Comparison of ENCODE assay signal across 17 mouse cellular contexts in genomic region chr15:102473246-102473645, GRCm38 (mm10). TPM values are rescaled to one million over a fixed set of nuclear protein-coding genes. Genes with fewer than 3 reads are reported as not detected.
DNase-seq lines count a peak whose midpoint lies in the region; ATAC-seq and TF ChIP-seq lines count a peak whose summit lies in the region.
"Had no signal": no experiment of that assay in that cellular context is flagged by ENCODE, and none has a peak within 500 bp of the region (broad histone marks: within the 10 kb centered on the region; RNA-seq: fewer than 3 reads in every experiment).

No protein-coding gene starts in this region.

- TF ChIP-seq CTCF in testis, adult 2 months (IDR thresholded peaks at IDR 0.05; ENCODE audit: control insufficient read depth, insufficient read depth, insufficient replicate concordance, low read depth, low read length) = no peak

- peaks cover 5% of the 10 kb centered on the region for H3K9me3 ChIP-seq in forebrain, embryonic 10.5 days
- H3K9me3 ChIP-seq in forebrain, embryonic 15.5 days = no peaks in the 10 kb centered on the region
- H3K9me3 ChIP-seq in hindbrain, embryonic 12.5 days (replicated peaks) = no peaks in the 10 kb centered on the region
- H3K9me3 ChIP-seq in hindbrain, embryonic 16.5 days (ENCODE audit: control insufficient read depth, low read length) = no peaks in the 10 kb centered on the region
- H3K9me3 ChIP-seq: liver, embryonic 15.5 days had no signal

- H3K4me1 ChIP-seq in forebrain, embryonic 10.5 days = peaks cover 25% of the 10 kb centered on the region
- H3K4me1 ChIP-seq in forebrain, embryonic 15.5 days = peaks cover 22% of the 10 kb centered on the region
- H3K4me1 ChIP-seq in hindbrain, embryonic 12.5 days = peaks cover 7% of the 10 kb centered on the region
- H3K4me1 ChIP-seq in hindbrain, embryonic 16.5 days (ENCODE audit: control insufficient read depth, insufficient read depth, low read depth, low read length) = peaks cover 13% of the 10 kb centered on the region
- no peaks in the 10 kb centered on the region for H3K4me1 ChIP-seq in testis, adult 2 months (ENCODE audit: control insufficient read depth, insufficient read depth, low read length)

- H3K9ac ChIP-seq in forebrain, embryonic 15.5 days (replicated peaks) = no peak overlapping the region
- no peak overlapping the region for H3K9ac ChIP-seq in hindbrain, embryonic 12.5 days
- no peak overlapping the region for H3K9ac ChIP-seq in hindbrain, embryonic 16.5 days (ENCODE audit: low read depth, low read length)
- H3K9ac ChIP-seq: liver, embryonic 15.5 days had no signal

- no peak overlapping the region for H3K4me2 ChIP-seq in forebrain, embryonic 15.5 days (replicated peaks)
- 0 out of 2 replicates have a peak overlapping the region, but pooled peaks have one; percentile 14 for H3K4me2 ChIP-seq in hindbrain, embryonic 12.5 days (replicated peaks)
- H3K4me2 ChIP-seq in hindbrain, embryonic 16.5 days (ENCODE audit: low read length) = no peak overlapping the region

- peak overlapping the region; percentile 15; the same call in 1 of the 2 replicates for H3K4me3 ChIP-seq in forebrain, embryonic 10.5 days
- no peak overlapping the region for H3K4me3 ChIP-seq in forebrain, embryonic 15.5 days
- no peak overlapping the region for H3K4me3 ChIP-seq in hindbrain, embryonic 12.5 days
- H3K4me3 ChIP-seq in hindbrain, embryonic 16.5 days (ENCODE audit: low read length) = no peak overlapping the region
- peak overlapping the region; percentile 6; the same call in 1 of the 2 replicates for H3K4me3 ChIP-seq in testis, adult 2 months (ENCODE audit: control insufficient read depth, low read depth, low read length)
- H3K4me3 ChIP-seq: liver, embryonic 15.5 days had no signal

- 82% methylated on average over 2 of the region's 2 CpGs for WGBS in forebrain, embryonic 10.5 days
- WGBS in forebrain, embryonic 15.5 days = 66% methylated on average over 2 of the region's 2 CpGs
- 74% methylated on average over 2 of the region's 2 CpGs for WGBS in hindbrain, embryonic 12.5 days
- WGBS in hindbrain, embryonic 16.5 days = 70% methylated on average over 2 of the region's 2 CpGs

- ATAC-seq in forebrain, embryonic 15.5 days (replicated peaks) = no peak
- no peak for ATAC-seq in hindbrain, embryonic 12.5 days (ENCODE audit: low FRiP score)
- ATAC-seq in hindbrain, embryonic 16.5 days = no peak
- ATAC-seq: Patski had no signal

- TF ChIP-seq POLR2A in testis, adult 2 months (IDR thresholded peaks at IDR 0.05; ENCODE audit: control insufficient read depth, low read depth, low read length) = no peak

- peaks cover 64% of the 10 kb centered on the region for H3K36me3 ChIP-seq in forebrain, embryonic 10.5 days (replicated peaks)
- H3K36me3 ChIP-seq in forebrain, embryonic 15.5 days = peaks cover 45% of the 10 kb centered on the region
- H3K36me3 ChIP-seq in hindbrain, embryonic 12.5 days = peaks cover 35% of the 10 kb centered on the region
- peaks cover 24% of the 10 kb centered on the region for H3K36me3 ChIP-seq in hindbrain, embryonic 16.5 days (ENCODE audit: control insufficient read depth, insufficient read depth, low read length)
- peaks cover 2% of the 10 kb centered on the region for H3K36me3 ChIP-seq in testis, adult 2 months (ENCODE audit: control insufficient read depth, insufficient read depth, low read length)

- no peak overlapping the region for H3K27ac ChIP-seq in forebrain, embryonic 10.5 days
- H3K27ac ChIP-seq in forebrain, embryonic 15.5 days (replicated peaks) = no peak overlapping the region
- no peak overlapping the region for H3K27ac ChIP-seq in hindbrain, embryonic 12.5 days
- no peak overlapping the region for H3K27ac ChIP-seq in hindbrain, embryonic 16.5 days (ENCODE audit: low read depth, low read length)
- no peak overlapping the region for H3K27ac ChIP-seq in testis, adult 2 months (ENCODE audit: control insufficient read depth, insufficient read depth, low read depth, low read length)
- H3K27ac ChIP-seq: liver, embryonic 15.5 days had no signal

- H3K27me3 ChIP-seq in forebrain, embryonic 10.5 days (ENCODE audit: poor library complexity, severe bottlenecking) = no peaks in the 10 kb centered on the region
- H3K27me3 ChIP-seq in forebrain, embryonic 15.5 days = no peaks in the 10 kb centered on the region
- no peaks in the 10 kb centered on the region for H3K27me3 ChIP-seq in hindbrain, embryonic 12.5 days
- H3K27me3 ChIP-seq in hindbrain, embryonic 16.5 days (replicated peaks; ENCODE audit: control insufficient read depth, insufficient read depth, low read length) = no peaks in the 10 kb centered on the region
- no peaks in the 10 kb centered on the region for H3K27me3 ChIP-seq in testis, adult 2 months (ENCODE audit: control insufficient read depth, insufficient read depth, low read length)
- H3K27me3 ChIP-seq: liver, embryonic 15.5 days; Patski had no signal

- no peak for DNase-seq in forebrain, embryonic 10.5 days (ENCODE audit: extremely low spot score, low spot score)
- no peak for DNase-seq in testis, postnatal 10 days (ENCODE audit: low spot score)
- DNase-seq in retina, postnatal 1 day = peak; percentile 81
- no peak for DNase-seq in frontal cortex, postnatal 14 days (ENCODE audit: low spot score in 2 of 2)
- DNase-seq: adrenal gland, postnatal 14 days; heart, postnatal 10 days; kidney, postnatal 10 days; layer of hippocampus, postnatal 36 days had no signal

RNA-seq across cellular contexts. Expression of gene Pcbp2, which starts 2.9 kb away (rescaled TPM):
- polyA plus RNA-seq in forebrain, embryonic 10.5 days (2016; fragmentation: Nextera tagmentation; extraction: Ambion mirVana) = 205 and 217 TPM in 2 replicates
- polyA plus RNA-seq in forebrain, embryonic 15.5 days (2015; fragmentation: Nextera tagmentation; extraction: Ambion mirVana) = 155 and 161 TPM in 2 replicates
- polyA plus RNA-seq in hindbrain, embryonic 12.5 days (2016; fragmentation: Nextera tagmentation; extraction: Ambion mirVana) = 153 and 161 TPM in 2 replicates
- polyA plus RNA-seq in hindbrain, embryonic 16.5 days (2015; fragmentation: Nextera tagmentation; extraction: Ambion mirVana) = 120 TPM in 2 replicates
- polyA plus RNA-seq in testis, adult 2 months (2012; rRNA removed) = 1,040 and 1,129 TPM in 2 replicates

RNA-seq across cellular contexts. Expression of gene Prr13, which starts 14.4 kb away (rescaled TPM):
- polyA plus RNA-seq in forebrain, embryonic 10.5 days (2016; fragmentation: Nextera tagmentation; extraction: Ambion mirVana) = 70.7 and 74.6 TPM in 2 replicates
- polyA plus RNA-seq in forebrain, embryonic 15.5 days (2015; fragmentation: Nextera tagmentation; extraction: Ambion mirVana) = 85.8 and 89.1 TPM in 2 replicates
- polyA plus RNA-seq in hindbrain, embryonic 12.5 days (2016; fragmentation: Nextera tagmentation; extraction: Ambion mirVana) = 89.7 and 91.3 TPM in 2 replicates
- polyA plus RNA-seq in hindbrain, embryonic 16.5 days (2015; fragmentation: Nextera tagmentation; extraction: Ambion mirVana) = 83.3 and 98.7 TPM in 2 replicates
- polyA plus RNA-seq in testis, adult 2 months (2012; rRNA removed) = 18.5 and 19.7 TPM in 2 replicates

RNA-seq across cellular contexts. Expression of gene Amhr2, which starts 28.1 kb away (rescaled TPM):
- 0.33 TPM in 1 of 2 replicates, not detected in the other for polyA plus RNA-seq in forebrain, embryonic 10.5 days (2016; fragmentation: Nextera tagmentation; extraction: Ambion mirVana)
- 0.15 and 0.83 TPM in 2 replicates for polyA plus RNA-seq in forebrain, embryonic 15.5 days (2015; fragmentation: Nextera tagmentation; extraction: Ambion mirVana)
- 0.23 TPM in 1 of 2 replicates, not detected in the other for polyA plus RNA-seq in hindbrain, embryonic 12.5 days (2016; fragmentation: Nextera tagmentation; extraction: Ambion mirVana)
- 0.10 and 0.30 TPM in 2 replicates for polyA plus RNA-seq in hindbrain, embryonic 16.5 days (2015; fragmentation: Nextera tagmentation; extraction: Ambion mirVana)
- polyA plus RNA-seq in testis, adult 2 months (2012; rRNA removed) = 131 and 168 TPM in 2 replicates
- polyA plus RNA-seq: Patski had no signal

RNA-seq across cellular contexts. Expression of gene Gm10337, which starts 30.3 kb away (rescaled TPM):
- polyA plus RNA-seq in forebrain, embryonic 10.5 days (2016; fragmentation: Nextera tagmentation; extraction: Ambion mirVana) = not detected in 2 replicates
- polyA plus RNA-seq in forebrain, embryonic 15.5 days (2015; fragmentation: Nextera tagmentation; extraction: Ambion mirVana) = 6.0 and 6.1 TPM in 2 replicates
- polyA plus RNA-seq in hindbrain, embryonic 12.5 days (2016; fragmentation: Nextera tagmentation; extraction: Ambion mirVana) = 4.3 and 6.6 TPM in 2 replicates
- 8.1 and 21.8 TPM in 2 replicates for polyA plus RNA-seq in hindbrain, embryonic 16.5 days (2015; fragmentation: Nextera tagmentation; extraction: Ambion mirVana)
- not detected in 2 replicates for polyA plus RNA-seq in testis, adult 2 months (2012; rRNA removed)
- polyA plus RNA-seq: frontal cortex, adult 2 months; liver, embryonic 15.5 days; spleen, adult 2 months; thymus, postnatal 0 days had no signal

RNA-seq across cellular contexts. Expression of gene Map3k12, which starts 43.6 kb away (rescaled TPM):
- polyA plus RNA-seq in forebrain, embryonic 10.5 days (2016; fragmentation: Nextera tagmentation; extraction: Ambion mirVana) = 24.0 and 25.4 TPM in 2 replicates
- 55.3 and 55.9 TPM in 2 replicates for polyA plus RNA-seq in forebrain, embryonic 15.5 days (2015; fragmentation: Nextera tagmentation; extraction: Ambion mirVana)
- 45.5 and 46.0 TPM in 2 replicates for polyA plus RNA-seq in hindbrain, embryonic 12.5 days (2016; fragmentation: Nextera tagmentation; extraction: Ambion mirVana)
- polyA plus RNA-seq in hindbrain, embryonic 16.5 days (2015; fragmentation: Nextera tagmentation; extraction: Ambion mirVana) = 55.7 and 62.4 TPM in 2 replicates
- polyA plus RNA-seq in testis, adult 2 months (2012; rRNA removed) = 7.0 and 7.8 TPM in 2 replicates

Comparison
In these comparisons a context has a peak if more than half of its experiments do, and no peak if none do; other contexts are left out.
1. H3K4me3 ChIP-seq: peak in forebrain, embryonic 10.5 days (single experiment) and testis, adult 2 months (single experiment); none in forebrain, embryonic 15.5 days (single experiment), hindbrain, embryonic 12.5 days (single experiment) and hindbrain, embryonic 16.5 days (single experiment).
2. RNA of gene Amhr2, which starts 28.1 kb away (polyA plus RNA-seq): 131 to 168 TPM in testis, adult 2 months; 0.15 to 0.83 TPM in forebrain, embryonic 15.5 days, 0.33 TPM in forebrain, embryonic 10.5 days, 0.23 TPM in hindbrain, embryonic 12.5 days and 0.10 to 0.30 TPM in hindbrain, embryonic 16.5 days; every median in the first group is over 10 times any median in the second.